Mouse (Mus musculus): ENCODE measurements around the gene Hdac7. TPM values are rescaled to one million over a fixed set of nuclear protein-coding genes. Genes with fewer than 3 reads are reported as not detected.

Hdac7 gene
- polyA plus RNA-seq, 1 experiment from 2014 or later, result 16.7 TPM

DNA sequence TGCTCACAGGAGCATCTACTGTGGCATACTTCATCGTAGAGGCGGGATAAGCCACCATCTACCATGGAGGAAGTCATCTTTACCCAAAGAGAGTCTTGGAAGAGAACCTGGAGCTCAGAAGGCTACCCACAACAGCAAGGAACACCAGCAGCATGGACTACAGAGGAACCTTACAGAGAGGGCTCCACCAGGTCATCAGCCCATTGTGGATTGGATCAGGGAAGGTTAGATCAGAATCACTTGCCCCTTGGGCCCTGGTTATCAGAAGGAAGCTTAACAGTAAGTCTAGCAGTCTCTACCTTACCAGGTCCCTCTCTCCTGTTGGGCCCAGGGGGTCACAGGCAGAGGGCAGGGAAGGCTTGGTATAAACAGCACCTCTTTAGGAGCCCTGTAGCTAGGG lies 5.3 kb downstream of the Hdac7 start:
- Histone ChIP-seq H3K9me3 (ENCODE audit: control insufficient read depth, low read length) (no peaks in the 10 kb centered on the region), H3K27me3 (ENCODE audit: control insufficient read depth, insufficient read depth, low read length) (no peaks in the 10 kb centered on the region), H3K9ac (ENCODE audit: low read length) (no peak overlapping the region), H3K4me2 (no peak overlapping the region), H3K4me3 (ENCODE audit: low read depth, low read length) (no peak overlapping the region), H3K27ac (ENCODE audit: low read depth, low read length) (no peak overlapping the region), H3K4me1 (ENCODE audit: control insufficient read depth, insufficient read depth, low read length) (no peaks in the 10 kb centered on the region), H3K36me3 (ENCODE audit: control insufficient read depth, insufficient read depth, low read length) (no peaks in the 10 kb centered on the region)
- WGBS, result 96% methylated on average over 2 of the region's 2 CpGs
- no peak for ATAC-seq (ENCODE audit: low FRiP score)
- no peak for DNase-seq (ENCODE audit: low spot score, missing footprints)

DNA sequence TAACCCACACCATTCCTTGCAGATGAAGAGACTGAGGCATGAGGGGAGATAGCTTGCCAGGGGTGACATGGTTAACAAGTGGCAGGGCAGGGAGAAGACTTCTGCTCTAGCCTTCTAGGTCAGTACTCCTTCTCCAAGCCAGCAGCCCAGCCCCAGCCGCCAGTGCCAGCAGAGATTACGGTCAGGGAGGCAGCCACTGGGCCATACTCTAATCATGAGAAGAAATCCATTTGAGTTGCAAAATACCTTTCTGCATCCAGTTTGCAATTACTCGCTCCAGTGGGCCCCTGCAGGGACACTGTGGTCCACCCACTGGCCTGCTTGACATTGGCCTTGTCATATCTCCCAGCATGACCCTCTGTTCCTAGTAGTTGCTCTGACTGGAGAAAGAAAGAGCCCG lies 5.9 kb downstream of the Hdac7 start:
- Histone ChIP-seq H3K9ac (ENCODE audit: low read length) (no peak overlapping the region), H3K27ac (ENCODE audit: low read depth, low read length) (no peak overlapping the region), H3K27me3 (ENCODE audit: control insufficient read depth, insufficient read depth, low read length) (no peaks in the 10 kb centered on the region), H3K36me3 (ENCODE audit: control insufficient read depth, insufficient read depth, low read length) (no peaks in the 10 kb centered on the region), H3K9me3 (ENCODE audit: control insufficient read depth, low read length) (no peaks in the 10 kb centered on the region), H3K4me1 (ENCODE audit: control insufficient read depth, insufficient read depth, low read length) (no peaks in the 10 kb centered on the region), H3K4me2 (no peak overlapping the region), H3K4me3 (ENCODE audit: low read depth, low read length) (no peak overlapping the region)
- 77% methylated on average over 4 of the region's 4 CpGs for WGBS
- DNase-seq (ENCODE audit: low spot score, missing footprints), result no peak
- no peak for ATAC-seq (ENCODE audit: low FRiP score)

DNA sequence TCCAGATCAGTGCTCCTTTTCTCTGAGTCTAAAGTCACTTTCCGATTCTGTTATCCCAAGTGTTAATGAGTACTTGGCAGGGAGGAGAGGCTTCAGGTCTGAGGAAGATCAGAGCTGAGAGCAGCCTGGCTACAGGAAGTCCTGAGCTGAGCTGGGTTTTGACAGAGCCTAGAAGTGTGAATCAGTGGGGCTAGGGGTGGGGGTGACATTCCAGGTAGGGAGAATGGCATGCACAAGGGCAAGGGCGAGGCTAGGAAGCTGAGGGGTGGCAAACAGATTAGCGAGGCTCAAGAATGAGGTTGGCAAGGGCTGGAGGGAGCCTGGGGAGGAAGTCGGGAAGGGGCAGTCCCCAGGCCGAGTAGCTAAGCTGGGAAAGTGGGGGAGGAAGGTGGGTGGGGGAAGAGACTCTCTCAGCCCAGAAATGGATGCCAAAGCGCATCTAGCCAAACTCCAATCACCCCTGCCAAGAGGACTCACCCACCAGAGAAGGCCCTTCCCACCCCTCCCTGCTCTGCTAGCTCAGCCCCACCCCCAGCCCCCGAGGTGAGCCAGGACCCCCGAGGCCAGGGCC lies 6.7 kb downstream of the Hdac7 start:
- Histone ChIP-seq H3K4me1 (ENCODE audit: control insufficient read depth, insufficient read depth, low read length) (no peaks in the 10 kb centered on the region), H3K27ac (ENCODE audit: low read depth, low read length) (no peak overlapping the region), H3K9me3 (ENCODE audit: control insufficient read depth, low read length) (no peaks in the 10 kb centered on the region), H3K4me2 (no peak overlapping the region), H3K4me3 (ENCODE audit: low read depth, low read length) (no peak overlapping the region), H3K9ac (ENCODE audit: low read length) (no peak overlapping the region), H3K27me3 (ENCODE audit: control insufficient read depth, insufficient read depth, low read length) (no peaks in the 10 kb centered on the region), H3K36me3 (ENCODE audit: control insufficient read depth, insufficient read depth, low read length) (no peaks in the 10 kb centered on the region)
- no peak for DNase-seq (ENCODE audit: low spot score, missing footprints)
- no peak for ATAC-seq (ENCODE audit: low FRiP score)
- 24% methylated on average over 8 of the region's 8 CpGs for WGBS

DNA sequence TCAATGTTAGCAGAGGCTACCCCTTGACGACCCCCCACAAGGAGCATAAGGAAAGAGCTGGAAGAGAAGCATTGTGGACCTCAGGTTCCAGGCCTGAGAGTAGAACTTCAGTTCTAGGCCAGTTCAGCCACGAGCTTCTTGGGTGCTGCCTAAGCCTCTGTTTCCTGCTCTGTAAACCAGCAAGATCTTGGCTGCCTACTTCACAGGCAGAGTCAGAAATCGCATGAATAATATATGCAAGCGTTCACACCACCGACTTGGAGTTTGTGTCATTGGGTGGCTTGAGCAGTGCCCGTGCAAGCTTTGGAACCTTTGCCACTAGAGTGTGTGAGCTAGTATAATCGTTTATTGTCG lies 7.4 kb downstream of the Hdac7 start:
- Histone ChIP-seq H3K9ac (ENCODE audit: low read length) (no peak overlapping the region), H3K27me3 (ENCODE audit: control insufficient read depth, insufficient read depth, low read length) (no peaks in the 10 kb centered on the region), H3K4me1 (ENCODE audit: control insufficient read depth, insufficient read depth, low read length) (peaks cover 5% of the 10 kb centered on the region; the same call in 1 of the 2 replicates), H3K36me3 (ENCODE audit: control insufficient read depth, insufficient read depth, low read length) (no peaks in the 10 kb centered on the region), H3K27ac (ENCODE audit: low read depth, low read length) (no peak overlapping the region), H3K9me3 (ENCODE audit: control insufficient read depth, low read length) (no peaks in the 10 kb centered on the region), H3K4me2 (no peak overlapping the region), H3K4me3 (ENCODE audit: low read depth, low read length) (no peak overlapping the region)
- ATAC-seq (ENCODE audit: low FRiP score) (no peak), DNase-seq (ENCODE audit: low spot score, missing footprints) (no peak)
- 77% methylated on average over 8 of the region's 8 CpGs for whole genome bisulfite sequencing

DNA sequence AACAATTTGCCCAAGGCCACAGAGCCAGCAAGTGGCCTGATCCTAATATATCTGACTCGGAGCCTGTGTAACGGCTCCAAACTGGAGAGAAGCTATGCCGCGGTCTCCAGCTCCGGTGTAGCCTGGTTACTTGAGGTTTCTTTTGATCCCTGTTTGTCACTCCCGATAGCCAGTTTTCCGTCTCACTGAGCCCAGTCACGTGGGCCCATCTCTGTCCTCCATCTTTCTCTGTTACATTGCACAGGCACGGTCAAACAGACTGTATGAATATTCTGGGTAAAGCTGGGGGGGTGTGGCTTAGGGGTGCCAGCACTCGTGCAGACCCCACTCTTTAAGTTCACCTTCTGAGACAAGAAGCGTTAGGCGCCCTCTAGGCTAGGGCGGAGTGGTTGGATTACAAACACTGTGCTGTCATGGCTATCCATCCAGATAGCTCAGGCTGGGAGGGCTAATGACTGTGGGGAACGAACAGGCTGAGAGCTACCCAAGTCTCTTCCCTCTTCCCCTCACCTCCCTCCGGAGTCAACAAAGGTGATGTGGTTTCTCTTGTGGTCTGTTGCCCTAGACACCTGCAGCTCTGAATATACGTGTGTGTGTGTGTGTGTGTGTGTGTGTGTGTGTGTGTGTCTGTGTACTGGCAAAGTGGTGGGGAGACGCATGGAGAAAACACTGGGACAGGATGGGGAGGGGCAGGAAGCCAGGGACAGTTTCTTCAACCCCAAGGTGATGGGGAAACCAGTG lies 8.0 kb downstream of the Hdac7 start:
- H3K4me2 ChIP-seq, result no peak overlapping the region
- no peak for ATAC-seq (ENCODE audit: low FRiP score)
- no peaks in the 10 kb centered on the region for H3K27me3 ChIP-seq (ENCODE audit: control insufficient read depth, insufficient read depth, low read length)
- H3K9me3 ChIP-seq (ENCODE audit: control insufficient read depth, low read length), result no peaks in the 10 kb centered on the region
- peaks cover 5% of the 10 kb centered on the region; the same call in 1 of the 2 replicates for H3K4me1 ChIP-seq (ENCODE audit: control insufficient read depth, insufficient read depth, low read length)
- no peak overlapping the region for H3K27ac ChIP-seq (ENCODE audit: low read depth, low read length)
- H3K9ac ChIP-seq (ENCODE audit: low read length), result no peak overlapping the region
- no peak for DNase-seq (ENCODE audit: low spot score, missing footprints)
- no peak overlapping the region for H3K4me3 ChIP-seq (ENCODE audit: low read depth, low read length)
- H3K36me3 ChIP-seq (ENCODE audit: control insufficient read depth, insufficient read depth, low read length), result no peaks in the 10 kb centered on the region
- 52% methylated on average over 17 of the region's 17 CpGs for WGBS

DNA sequence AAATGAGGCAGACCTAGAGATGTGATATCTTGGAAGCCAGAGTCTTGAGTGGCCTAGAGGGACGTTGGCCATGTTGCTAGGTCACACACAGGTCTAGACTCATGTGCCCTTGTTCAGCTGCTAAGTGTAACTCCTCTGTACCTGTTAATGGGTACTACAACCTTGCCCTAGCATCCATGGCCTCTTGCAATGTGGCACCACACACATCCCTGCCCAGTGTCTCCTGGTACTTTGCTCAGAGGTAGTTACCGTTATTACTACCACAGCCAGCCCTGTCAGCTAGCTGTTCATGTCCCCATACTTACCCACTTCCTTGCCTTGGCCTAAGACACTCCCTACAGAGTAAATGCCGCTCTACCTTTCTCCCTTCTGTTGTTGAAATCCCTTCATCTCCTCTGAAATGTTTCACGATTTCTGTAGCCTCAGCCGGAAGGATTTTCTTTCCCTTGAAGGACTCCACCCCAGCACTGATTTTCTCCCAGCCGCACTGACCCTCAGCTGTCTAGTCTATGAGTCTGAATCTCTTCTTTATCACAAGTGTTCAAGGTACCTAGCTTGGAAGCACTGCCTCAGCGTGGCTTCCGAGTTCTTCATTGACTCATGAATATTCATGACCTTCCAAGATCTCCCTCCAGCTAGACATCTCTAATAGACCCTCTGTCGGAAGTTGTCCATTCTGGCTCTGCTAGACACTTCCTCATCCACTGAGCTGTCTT lies 11.4 kb downstream of the Hdac7 start:
- Histone ChIP-seq H3K27me3 (ENCODE audit: control insufficient read depth, insufficient read depth, low read length) (no peaks in the 10 kb centered on the region), H3K27ac (ENCODE audit: low read depth, low read length) (no peak overlapping the region), H3K4me2 (no peak overlapping the region), H3K4me1 (ENCODE audit: control insufficient read depth, insufficient read depth, low read length) (peaks cover 27% of the 10 kb centered on the region), H3K9ac (ENCODE audit: low read length) (no peak overlapping the region), H3K9me3 (ENCODE audit: control insufficient read depth, low read length) (no peaks in the 10 kb centered on the region), H3K36me3 (ENCODE audit: control insufficient read depth, insufficient read depth, low read length) (no peaks in the 10 kb centered on the region), H3K4me3 (ENCODE audit: low read depth, low read length) (no peak overlapping the region)
- DNase-seq (ENCODE audit: low spot score, missing footprints) (no peak), ATAC-seq (ENCODE audit: low FRiP score) (no peak)
- WGBS, result 48% methylated on average over 9 of the region's 9 CpGs

DNA sequence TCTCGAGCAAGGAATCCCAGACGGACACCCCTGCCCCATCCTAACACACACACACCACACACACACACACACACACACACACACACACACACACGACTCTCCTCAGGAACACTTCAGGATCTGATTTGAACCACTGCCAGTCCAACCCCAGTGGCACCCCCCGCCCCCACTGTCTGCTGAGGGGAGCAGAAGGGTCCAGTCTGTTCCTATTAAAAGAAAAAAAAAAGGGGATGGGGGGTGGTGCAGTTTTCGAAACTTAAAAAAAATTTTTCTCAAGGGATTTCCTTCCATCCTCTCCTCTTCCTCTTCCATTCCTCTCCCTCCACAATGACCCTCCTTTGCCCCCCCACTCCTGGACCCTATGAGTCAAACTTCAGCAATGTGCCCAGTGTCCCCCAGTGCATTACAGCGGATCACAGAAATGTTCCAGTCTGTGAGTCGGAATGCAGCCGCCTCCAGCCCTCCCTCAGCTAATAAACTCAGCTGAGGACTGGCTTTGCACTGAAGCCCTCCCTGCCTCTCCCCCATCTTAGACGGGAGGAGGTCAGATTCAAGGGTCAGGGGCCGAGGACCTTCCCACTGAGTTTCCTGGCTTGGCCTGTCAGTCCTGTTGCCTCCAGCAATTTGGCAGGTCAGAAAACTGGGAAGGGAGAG lies 12.2 kb downstream of the Hdac7 start:
- Histone ChIP-seq H3K4me2 (peak overlapping the region; percentile 76), H3K36me3 (ENCODE audit: control insufficient read depth, insufficient read depth, low read length) (no peaks in the 10 kb centered on the region), H3K9me3 (ENCODE audit: control insufficient read depth, low read length) (no peaks in the 10 kb centered on the region), H3K4me1 (ENCODE audit: control insufficient read depth, insufficient read depth, low read length) (peaks cover 27% of the 10 kb centered on the region), H3K9ac (ENCODE audit: low read length) (peak overlapping the region; percentile 99), H3K27ac (ENCODE audit: low read depth, low read length) (peak overlapping the region; percentile 91), H3K4me3 (ENCODE audit: low read depth, low read length) (peak overlapping the region; percentile 91), H3K27me3 (ENCODE audit: control insufficient read depth, insufficient read depth, low read length) (no peaks in the 10 kb centered on the region)
- WGBS, result 3% methylated on average over 10 of the region's 10 CpGs
- DNase-seq (ENCODE audit: low spot score, missing footprints), result no peak
- no peak; the same call in 1 of the 2 replicates for ATAC-seq (ENCODE audit: low FRiP score)

DNA sequence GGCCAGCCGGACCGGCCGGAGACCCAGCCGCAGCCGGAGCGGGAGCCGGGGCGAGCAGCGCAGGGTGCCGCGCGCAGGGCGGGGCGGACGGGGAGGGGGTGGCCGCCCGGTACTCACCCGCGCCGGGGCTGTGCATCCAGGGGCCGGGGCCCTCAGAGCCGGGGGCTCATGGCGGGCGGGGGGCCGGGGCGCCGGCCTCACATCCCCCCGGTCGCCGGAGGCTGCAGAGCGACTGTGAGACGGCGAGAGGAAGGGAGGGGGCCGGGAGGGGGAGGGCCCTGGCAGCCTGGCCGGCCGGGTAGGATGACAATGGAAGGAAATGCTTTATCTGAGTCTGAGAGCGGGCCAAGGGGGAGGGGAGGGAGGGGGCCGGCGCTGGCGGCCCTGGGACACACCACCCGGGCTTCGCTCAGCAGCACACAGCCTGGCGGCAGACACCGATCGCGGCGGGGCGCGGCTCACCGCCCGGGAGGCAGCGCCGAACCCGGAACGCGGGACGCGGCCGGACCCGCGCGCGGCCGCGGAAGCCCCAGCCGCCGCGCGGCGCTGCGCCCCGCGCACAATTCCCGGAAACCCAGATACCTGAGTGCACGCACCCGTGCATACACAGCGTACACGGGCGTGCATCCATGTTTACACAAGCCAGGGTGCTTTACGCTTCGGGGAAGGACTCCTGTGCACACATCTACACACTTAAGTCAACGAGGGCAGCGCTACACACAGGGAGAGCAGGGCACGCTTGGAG lies 12.9 kb downstream of the Hdac7 start:
- Histone ChIP-seq H3K27ac (ENCODE audit: low read depth, low read length) (peak overlapping the region; percentile 91), H3K4me2 (peak overlapping the region; percentile 76), H3K9me3 (ENCODE audit: control insufficient read depth, low read length) (no peaks in the 10 kb centered on the region), H3K4me3 (ENCODE audit: low read depth, low read length) (peak overlapping the region; percentile 91), H3K9ac (ENCODE audit: low read length) (peak overlapping the region; percentile 99), H3K36me3 (ENCODE audit: control insufficient read depth, insufficient read depth, low read length) (no peaks in the 10 kb centered on the region), H3K4me1 (ENCODE audit: control insufficient read depth, insufficient read depth, low read length) (peaks cover 28% of the 10 kb centered on the region), H3K27me3 (ENCODE audit: control insufficient read depth, insufficient read depth, low read length) (no peaks in the 10 kb centered on the region)
- ATAC-seq (ENCODE audit: low FRiP score) (peak; percentile 90), DNase-seq (ENCODE audit: low spot score, missing footprints) (peak; percentile 96)
- WGBS, result under 1% methylated on average over 72 of the region's 84 CpGs
